Mouse (Mus musculus) heart, postnatal 25 days (tissue): Measurements from ENCODE around the gene Rnase9. TPM values are rescaled to one million over a fixed set of nuclear protein-coding genes. Genes with fewer than 3 reads are reported as not detected.

Experiments used
- DNase-seq: peaks from one replicate; pipeline ENCODE4 v3.0.0; 2022; ENCODE audit warnings: low spot score
- intact Hi-C: fragments of 180-260 bp; cut with DNase I; formaldehyde crosslinking; loops from one replicate; pipeline ENCODE4 v1.15.1; 2025
- total RNA-seq, 2 experiments: library from RNA; stranded (reverse); gene quantifications; 2 replicates each; pipeline ENCODE4 v1.2.3; 2021

Gene Rnase9
- total RNA-seq, 2 experiments from 2014 or later: not detected

GRCm38 (mm10) chr14:50997999-50998666 lies 43.5 kb downstream of the Rnase9 start:
- intact Hi-C loops: loop anchor here (2.0 kb wide), 1 partner anchor 15 kb away; no protein-coding TSS in a partner anchor
- DNase-seq: no peak

- intact Hi-C loops: loop anchor here (2.0 kb wide), 1 partner anchor 14 kb away; no protein-coding TSS in a partner anchor
- no peak for DNase-seq
Observed at GRCm38 (mm10) chr14:50997088-50997487, 44.6 kb downstream of the Rnase9 start.

- intact Hi-C loops: no loop called here
- DNase-seq: no peak
Observed at GRCm38 (mm10) chr14:50991037-50991436, 50.6 kb downstream of the Rnase9 start.

Other genes with a start within 250 kb of the Rnase9 start
- under 1 TPM in 1 of 2 experiments, not detected in 1; 0.39 TPM for gene Ccnb1ip1, start 234.1 kb downstream of the Rnase9 start, total RNA-seq
- 10 to 100 TPM; 13.4 to 16.0 TPM for gene Parp2, start 234.0 kb downstream of the Rnase9 start, total RNA-seq
- gene Tep1, start 171.3 kb downstream of the Rnase9 start, total RNA-seq: 10 to 100 TPM in 1 of 2 experiments, 1 to 10 TPM in 1; 9.3 to 10.2 TPM
- gene Klhl33, start 144.4 kb downstream of the Rnase9 start, total RNA-seq: 10 to 100 TPM; 21.5 to 32.5 TPM
- 10 to 100 TPM; 66.1 to 70.3 TPM for gene Osgep, start 117.0 kb downstream of the Rnase9 start, total RNA-seq
- 10 to 100 TPM; 22.6 to 23.2 TPM for gene Apex1, start 116.9 kb downstream of the Rnase9 start, total RNA-seq
- 10 to 100 TPM; 21.1 to 23.6 TPM for gene Pip4p1, start 111.0 kb downstream of the Rnase9 start, total RNA-seq
- 10 to 100 TPM; 12.2 to 13.5 TPM for gene Pnp, start 110.8 kb downstream of the Rnase9 start, total RNA-seq
- 10 to 100 TPM; 12.6 TPM for gene Gm49342, start 97.4 kb downstream of the Rnase9 start, total RNA-seq
- under 1 TPM; 0.61 to 0.75 TPM for gene Pnp2, start 85.9 kb downstream of the Rnase9 start, total RNA-seq
- under 1 TPM in 1 of 2 experiments, not detected in 1; 0.39 TPM for gene Rnase10, start 34.1 kb downstream of the Rnase9 start, total RNA-seq
- not detected for gene Rnase11, start 8.3 kb upstream of the Rnase9 start, total RNA-seq
- not detected for gene Rnase12, start 15.8 kb upstream of the Rnase9 start, total RNA-seq
- not detected for gene Olfr750, start 32.6 kb upstream of the Rnase9 start, total RNA-seq
- 10 to 100 TPM; 50.0 to 53.8 TPM for gene Rnase4, start 49.2 kb upstream of the Rnase9 start, total RNA-seq
- gene Ang, start 49.3 kb upstream of the Rnase9 start, total RNA-seq: 1 to 10 TPM; 6.2 to 7.7 TPM
- gene Eddm3b, start 72.6 kb upstream of the Rnase9 start, total RNA-seq: not detected
- under 1 TPM in 1 of 2 experiments, not detected in 1; 0.73 TPM for gene Rnase6, start 82.0 kb upstream of the Rnase9 start, total RNA-seq
- under 1 TPM; 0.52 to 0.53 TPM for gene Rnase1, start 104.9 kb upstream of the Rnase9 start, total RNA-seq
- not detected for gene Rnase2b, start 120.4 kb upstream of the Rnase9 start, total RNA-seq
- gene Ang2, start 157.3 kb upstream of the Rnase9 start, total RNA-seq: not detected
- not detected for gene Ear14, start 161.5 kb upstream of the Rnase9 start, total RNA-seq
- not detected for gene Rnase2a, start 214.2 kb upstream of the Rnase9 start, total RNA-seq